Mouse (Mus musculus) limb, embryonic 13.5 days (tissue): Measurements from ENCODE around the gene Poln. TPM values are rescaled to one million over a fixed set of nuclear protein-coding genes. Genes with fewer than 3 reads are reported as not detected.
A peak's percentile ranks its signal among the peaks of the same experiment; 100 is the strongest.

Experiments
- ATAC-seq: fragments of 200-750 bp; cut with Nextera tagmentation; 2 replicates; pipeline ENCODE4 v1.8.0; 2017; ENCODE audit warnings: low read depth, moderate number of reproducible peaks, moderate TSS enrichment; ENCODE audit not compliant: low FRiP score
- H3K27ac ChIP-seq: fragments of 300-500 bp; sonication (generic); 2 replicates; pipeline ENCODE4 v1.5.1; 2015; ENCODE audit warnings: inconsistent platforms, mild to moderate bottlenecking, moderate library complexity
- H3K27me3 ChIP-seq: fragments of 300-500 bp; sonication (generic); 2 replicates; pipeline ENCODE4 v1.6.1; 2015; ENCODE audit warnings: mild to moderate bottlenecking, inconsistent platforms
- H3K36me3 ChIP-seq: fragments of 300-500 bp; sonication (generic); 2 replicates; pipeline ENCODE4 v1.6.1; 2015; ENCODE audit warnings: inconsistent platforms, mild to moderate bottlenecking, moderate library complexity
- H3K4me1 ChIP-seq: fragments of 300-500 bp; sonication (generic); 2 replicates; pipeline ENCODE4 v1.6.1; 2015; ENCODE audit warnings: inconsistent platforms
- H3K4me2 ChIP-seq: fragments of 300-500 bp; sonication (generic); replicated peaks from 2 replicates; pipeline ENCODE4 v1.6.1; 2015; ENCODE audit warnings: inconsistent platforms, mild to moderate bottlenecking, moderate library complexity
- H3K4me3 ChIP-seq: fragments of 300-500 bp; sonication (generic); 2 replicates; pipeline ENCODE4 v1.5.1; 2015; ENCODE audit warnings: moderate library complexity, mild to moderate bottlenecking, inconsistent platforms
- H3K9ac ChIP-seq: fragments of 300-500 bp; sonication (generic); 2 replicates; pipeline ENCODE4 v1.6.1; 2015; ENCODE audit warnings: mild to moderate bottlenecking, inconsistent platforms
- H3K9me3 ChIP-seq: fragments of 300-500 bp; sonication (generic); 2 replicates; pipeline ENCODE4 v1.6.1; 2016; ENCODE audit warnings: inconsistent platforms
- WGBS: fragments of 180-500 bp; shearing (Covaris S2); methylation state at CpG from one replicate; pipeline ENCODE4 v1.1.7; 2015; 5-methylcytosine and 5-hydroxymethylcytosine counted together
- polyA plus RNA-seq: library from polyadenylated mRNA; unstranded; fragments of >200 nt; fragmentation: Nextera tagmentation; extraction: Ambion mirVana; gene quantifications from 2 replicates; pipeline ENCODE4 v1.2.1, GENCODE M21; 2015

Poln gene
- polyA plus RNA-seq: 0.52 and 0.84 TPM in 2 replicates

DNA sequence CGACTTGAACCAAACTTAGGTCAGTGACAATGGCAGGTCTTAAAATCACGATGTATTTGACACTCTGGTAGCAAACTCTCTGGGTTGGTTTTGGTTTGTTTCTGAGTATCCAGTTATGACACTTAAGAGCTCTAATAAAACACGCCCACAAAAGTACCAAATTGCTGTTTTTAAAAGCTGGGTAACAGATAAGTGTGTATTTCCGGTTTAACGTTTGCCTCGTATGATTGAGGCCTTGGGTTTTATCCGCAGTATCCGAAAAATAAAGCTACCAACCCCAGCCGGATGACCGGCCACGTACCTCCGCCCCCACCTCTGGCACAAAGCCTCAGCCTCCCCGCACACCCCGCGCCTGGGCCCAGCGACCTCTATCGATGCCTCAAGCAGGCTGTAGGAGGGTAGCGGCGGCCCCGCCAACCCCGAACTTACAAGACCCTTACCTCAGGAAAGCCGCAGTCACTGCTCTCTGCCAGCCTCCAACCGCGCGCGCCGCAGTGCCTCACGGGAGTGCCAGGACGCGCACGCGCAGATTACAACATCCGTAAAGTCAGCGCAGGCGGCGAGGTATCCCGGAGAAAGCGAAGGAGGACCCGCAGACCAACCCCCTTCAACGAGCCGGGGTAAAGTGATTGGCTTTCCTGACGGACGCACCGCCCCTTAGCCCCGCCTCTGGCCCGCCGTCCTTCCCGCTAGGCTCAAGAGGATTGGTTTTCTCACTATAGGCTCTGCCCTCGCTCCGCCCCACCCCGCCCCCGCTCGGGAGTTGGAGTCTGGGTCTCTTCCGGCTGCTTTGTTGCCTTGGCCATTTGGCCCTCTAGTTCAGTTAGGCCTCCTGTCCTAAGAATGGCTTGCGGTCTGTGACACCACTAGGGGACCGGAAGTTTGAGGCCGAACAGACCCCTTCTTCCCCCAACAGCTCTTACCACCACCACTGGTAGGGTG is at the start of gene Poln, which contains the start of gene Haus3:
Gene Poln (minus strand): TSS at position 499 of the 942 bp plus-strand sequence.
Gene Haus3 (minus strand): TSS at position 578 of the 942 bp plus-strand sequence.
- Histone ChIP-seq H3K9me3 (no peaks in the 10 kb centered on the region), H3K4me2 (peak within 1 kb of the TSS; percentile 70), H3K27me3 (no peaks in the 10 kb centered on the region), H3K36me3 (peaks cover 26% of the 10 kb centered on the region), H3K4me1 (peaks cover 24% of the 10 kb centered on the region), H3K27ac (peak within 1 kb of the TSS; percentile 90), H3K4me3 (peak within 1 kb of the TSS; percentile 80), H3K9ac (peak within 1 kb of the TSS; percentile 91)
- peak; percentile 100 for ATAC-seq
- under 1% methylated on average over 56 of the region's 57 CpGs for WGBS

GRCm38 (mm10) chr5:34218672-34219071 is 49.4 kb upstream of the Poln start:
- H3K9me3 ChIP-seq: no peaks in the 10 kb centered on the region
- H3K36me3 ChIP-seq: no peaks in the 10 kb centered on the region
- peaks cover 5% of the 10 kb centered on the region; the same call in 1 of the 2 replicates for H3K27me3 ChIP-seq
- WGBS: 77% methylated on average over 5 of the region's 5 CpGs
- no peak overlapping the region for H3K27ac ChIP-seq
- ATAC-seq: no peak
- no peak overlapping the region for H3K4me3 ChIP-seq
- peaks cover 6% of the 10 kb centered on the region for H3K4me1 ChIP-seq
- no peak overlapping the region for H3K4me2 ChIP-seq
- H3K9ac ChIP-seq: no peak overlapping the region

- H3K4me3 ChIP-seq: no peak overlapping the region
- H3K9ac ChIP-seq: no peak overlapping the region
- H3K27me3 ChIP-seq: peaks cover 5% of the 10 kb centered on the region; the same call in 1 of the 2 replicates
- no peak overlapping the region for H3K27ac ChIP-seq
- ATAC-seq: no peak
- no peaks in the 10 kb centered on the region for H3K36me3 ChIP-seq
- H3K4me1 ChIP-seq: peaks cover 10% of the 10 kb centered on the region
- whole genome bisulfite sequencing: 41% methylated on average over 9 of the region's 9 CpGs
- no peaks in the 10 kb centered on the region for H3K9me3 ChIP-seq
- H3K4me2 ChIP-seq: no peak overlapping the region
Measured at GRCm38 (mm10) chr5:34217756-34218155, 48.5 kb upstream of the Poln start.

- WGBS: 82% methylated on average over 7 of the region's 7 CpGs
- H3K9ac ChIP-seq: no peak overlapping the region
- peaks cover 5% of the 10 kb centered on the region; the same call in 1 of the 2 replicates for H3K27me3 ChIP-seq
- no peak overlapping the region for H3K4me2 ChIP-seq
- H3K4me3 ChIP-seq: no peak overlapping the region
- H3K9me3 ChIP-seq: no peaks in the 10 kb centered on the region
- ATAC-seq: no peak
- no peak overlapping the region for H3K27ac ChIP-seq
- H3K4me1 ChIP-seq: peaks cover 10% of the 10 kb centered on the region
- H3K36me3 ChIP-seq: no peaks in the 10 kb centered on the region
Measured at GRCm38 (mm10) chr5:34216025-34216424, 46.8 kb upstream of the Poln start.

DNA sequence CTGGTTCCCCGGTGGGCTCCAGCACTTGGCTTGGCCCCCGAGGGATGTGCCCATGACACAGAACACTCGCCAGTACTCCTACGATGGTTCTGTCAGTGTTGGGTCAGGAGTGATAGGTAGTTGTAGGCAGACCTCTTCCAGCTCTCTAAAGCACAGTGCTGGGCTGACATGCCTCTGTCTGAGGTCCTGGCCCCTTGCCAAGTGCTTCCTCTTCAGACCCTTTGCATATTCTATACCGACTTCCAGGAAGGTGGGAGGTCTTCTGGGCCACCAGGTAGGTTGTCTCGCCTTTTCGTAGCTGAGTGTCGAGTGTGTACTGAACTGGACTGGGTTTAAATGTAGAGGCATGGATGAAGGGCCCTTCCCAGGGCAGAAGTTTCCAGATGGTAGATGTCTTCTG is 44.4 kb upstream of the Poln start:
- 74% methylated on average over 8 of the region's 8 CpGs for WGBS

DNA sequence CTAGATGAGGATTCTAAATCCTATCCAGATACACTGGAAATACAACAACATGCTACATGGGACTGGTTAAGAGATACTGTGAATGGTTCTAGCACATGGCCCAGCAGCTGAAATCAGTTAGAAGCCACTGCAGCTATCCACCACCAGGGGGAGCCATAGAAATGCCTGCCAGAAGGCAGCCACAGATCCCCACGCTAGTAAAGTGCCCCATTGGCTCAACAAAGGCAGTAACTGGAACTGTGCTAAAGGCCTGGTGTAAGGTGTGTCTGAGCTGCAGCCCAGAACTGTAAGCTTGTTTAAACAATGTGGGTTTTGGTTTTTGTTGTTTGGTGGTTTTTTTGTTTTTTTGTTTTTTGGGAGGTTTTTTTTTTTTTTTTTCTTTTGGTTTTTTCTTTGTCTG is 41.0 kb upstream of the Poln start:
- peak; percentile 87 for ATAC-seq
- no peaks in the 10 kb centered on the region for H3K36me3 ChIP-seq
- WGBS: 0% methylated on average over 1 of the region's 1 CpGs

More for the DNA sequence above, 44.4 kb upstream of the Poln start:
- H3K27me3 ChIP-seq: peaks cover 5% of the 10 kb centered on the region; the same call in 1 of the 2 replicates
- H3K4me1 ChIP-seq: peaks cover 9% of the 10 kb centered on the region
- no peak overlapping the region for H3K4me3 ChIP-seq
- no peak overlapping the region for H3K4me2 ChIP-seq
- no peak overlapping the region for H3K27ac ChIP-seq
- no peak for ATAC-seq
- H3K9ac ChIP-seq: no peak overlapping the region
- no peaks in the 10 kb centered on the region for H3K36me3 ChIP-seq
- H3K9me3 ChIP-seq: no peaks in the 10 kb centered on the region

DNA sequence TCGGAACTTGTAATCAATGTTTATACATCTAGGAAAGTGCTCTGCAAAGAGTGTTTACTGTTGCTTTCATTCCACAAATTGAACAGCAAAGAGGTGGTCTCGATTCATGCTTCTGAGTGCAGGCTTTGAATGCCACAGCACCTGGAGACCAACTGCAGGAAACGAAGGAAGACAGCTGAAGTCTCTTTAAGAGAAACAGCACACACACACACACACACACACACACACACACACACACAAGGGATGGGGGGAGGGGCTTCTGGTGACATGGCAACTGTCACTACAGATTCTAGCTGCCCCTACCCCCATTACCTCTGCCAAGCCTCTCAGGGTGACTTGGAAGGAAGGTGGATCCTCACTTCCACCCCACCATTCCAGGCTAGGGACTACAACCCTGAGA is 38.3 kb upstream of the Poln start:
- WGBS: 22% methylated on average over 3 of the region's 3 CpGs
- Histone ChIP-seq H3K27ac (no peak overlapping the region), H3K4me2 (no peak overlapping the region), H3K4me1 (no peaks in the 10 kb centered on the region), H3K4me3 (no peak overlapping the region), H3K9ac (no peak overlapping the region), H3K9me3 (no peaks in the 10 kb centered on the region), H3K36me3 (no peaks in the 10 kb centered on the region), H3K27me3 (no peaks in the 10 kb centered on the region)
- no peak for ATAC-seq

More for the DNA sequence above, 41.0 kb upstream of the Poln start:
- Histone ChIP-seq H3K4me1 (peaks cover 8% of the 10 kb centered on the region), H3K27ac (no peak overlapping the region), H3K9me3 (no peaks in the 10 kb centered on the region), H3K4me3 (no peak overlapping the region), H3K9ac (no peak overlapping the region), H3K27me3 (no peaks in the 10 kb centered on the region), H3K4me2 (no peak overlapping the region)

GRCm38 (mm10) chr5:34205788-34206187 is 36.5 kb upstream of the Poln start:
- Histone ChIP-seq H3K4me1 (no peaks in the 10 kb centered on the region), H3K4me3 (no peak overlapping the region), H3K27ac (no peak overlapping the region), H3K4me2 (no peak overlapping the region), H3K27me3 (no peaks in the 10 kb centered on the region), H3K9me3 (no peaks in the 10 kb centered on the region), H3K36me3 (no peaks in the 10 kb centered on the region), H3K9ac (no peak overlapping the region)
- no peak for ATAC-seq
- WGBS: 76% methylated on average over 2 of the region's 2 CpGs

GRCm38 (mm10) chr5:34204911-34205310 is 35.7 kb upstream of the Poln start:
- Histone ChIP-seq H3K4me2 (no peak overlapping the region), H3K27ac (no peak overlapping the region), H3K36me3 (no peaks in the 10 kb centered on the region), H3K27me3 (no peaks in the 10 kb centered on the region), H3K4me3 (no peak overlapping the region), H3K9ac (no peak overlapping the region), H3K9me3 (no peaks in the 10 kb centered on the region), H3K4me1 (no peaks in the 10 kb centered on the region)
- no peak for ATAC-seq
- WGBS: 84% methylated on average over 2 of the region's 2 CpGs

- H3K4me3 ChIP-seq: no peak overlapping the region
- H3K9me3 ChIP-seq: no peaks in the 10 kb centered on the region
- ATAC-seq: no peak
- no peaks in the 10 kb centered on the region for H3K36me3 ChIP-seq
- no peaks in the 10 kb centered on the region for H3K27me3 ChIP-seq
- H3K27ac ChIP-seq: no peak overlapping the region
- no peak overlapping the region for H3K4me2 ChIP-seq
- 87% methylated on average over 4 of the region's 4 CpGs for WGBS
- H3K4me1 ChIP-seq: no peaks in the 10 kb centered on the region
- no peak overlapping the region for H3K9ac ChIP-seq
Measured at GRCm38 (mm10) chr5:34202006-34202405, 32.8 kb upstream of the Poln start.

DNA sequence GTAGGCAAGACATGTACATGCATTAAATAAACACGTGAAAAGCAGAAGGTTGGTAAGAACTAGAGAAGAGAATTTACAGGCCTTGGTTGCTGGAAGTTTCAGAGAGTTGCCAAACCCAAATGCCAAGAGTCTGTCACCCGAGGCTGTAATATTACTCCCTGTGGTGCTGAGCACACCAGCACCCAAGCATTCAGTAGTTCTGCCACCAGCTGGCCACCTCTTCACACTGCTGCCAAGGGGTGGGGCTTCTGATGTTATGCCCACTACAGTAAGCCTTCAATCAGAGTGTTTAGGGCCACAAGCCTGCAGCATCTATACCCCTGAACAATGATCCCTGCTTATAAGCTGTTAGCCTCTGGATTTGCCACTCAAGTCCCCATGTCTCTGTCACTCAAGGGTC is 32.1 kb upstream of the Poln start:
- Histone ChIP-seq H3K27me3 (no peaks in the 10 kb centered on the region), H3K4me2 (no peak overlapping the region), H3K9ac (no peak overlapping the region), H3K4me1 (no peaks in the 10 kb centered on the region), H3K27ac (no peak overlapping the region), H3K4me3 (no peak overlapping the region), H3K36me3 (no peaks in the 10 kb centered on the region), H3K9me3 (no peaks in the 10 kb centered on the region)
- WGBS: 63% methylated on average over 2 of the region's 2 CpGs
- no peak; the same call in 1 of the 2 replicates for ATAC-seq

DNA sequence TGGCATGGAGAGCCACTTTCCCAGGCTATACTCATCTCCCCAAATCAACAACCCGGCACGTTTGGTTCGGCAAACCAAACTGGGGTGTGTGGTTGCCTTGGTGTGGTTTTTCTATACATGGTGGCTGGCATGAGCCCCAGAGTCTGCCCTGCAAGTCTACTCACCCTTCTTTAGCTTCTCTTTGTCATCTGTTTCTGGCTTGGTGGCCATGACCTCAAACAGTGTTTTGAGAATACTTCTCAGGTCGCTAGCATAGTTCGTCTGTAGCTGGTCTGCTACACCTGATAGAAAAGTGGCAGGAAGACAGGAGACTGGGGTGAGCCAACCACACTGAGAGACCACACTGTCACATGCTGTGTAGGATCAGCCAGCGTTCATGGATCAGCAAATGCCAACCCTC is 29.4 kb upstream of the Poln start:
- H3K4me2 ChIP-seq: no peak overlapping the region
- WGBS: 89% methylated on average over 6 of the region's 6 CpGs
- H3K27me3 ChIP-seq: no peaks in the 10 kb centered on the region
- no peak for ATAC-seq
- no peak overlapping the region for H3K4me3 ChIP-seq
- H3K36me3 ChIP-seq: no peaks in the 10 kb centered on the region
- no peaks in the 10 kb centered on the region for H3K9me3 ChIP-seq
- no peaks in the 10 kb centered on the region for H3K4me1 ChIP-seq
- no peak overlapping the region for H3K9ac ChIP-seq
- no peak overlapping the region for H3K27ac ChIP-seq
